8 mouse cellular contexts compared by ENCODE assay signal in the genomic region with DNA sequence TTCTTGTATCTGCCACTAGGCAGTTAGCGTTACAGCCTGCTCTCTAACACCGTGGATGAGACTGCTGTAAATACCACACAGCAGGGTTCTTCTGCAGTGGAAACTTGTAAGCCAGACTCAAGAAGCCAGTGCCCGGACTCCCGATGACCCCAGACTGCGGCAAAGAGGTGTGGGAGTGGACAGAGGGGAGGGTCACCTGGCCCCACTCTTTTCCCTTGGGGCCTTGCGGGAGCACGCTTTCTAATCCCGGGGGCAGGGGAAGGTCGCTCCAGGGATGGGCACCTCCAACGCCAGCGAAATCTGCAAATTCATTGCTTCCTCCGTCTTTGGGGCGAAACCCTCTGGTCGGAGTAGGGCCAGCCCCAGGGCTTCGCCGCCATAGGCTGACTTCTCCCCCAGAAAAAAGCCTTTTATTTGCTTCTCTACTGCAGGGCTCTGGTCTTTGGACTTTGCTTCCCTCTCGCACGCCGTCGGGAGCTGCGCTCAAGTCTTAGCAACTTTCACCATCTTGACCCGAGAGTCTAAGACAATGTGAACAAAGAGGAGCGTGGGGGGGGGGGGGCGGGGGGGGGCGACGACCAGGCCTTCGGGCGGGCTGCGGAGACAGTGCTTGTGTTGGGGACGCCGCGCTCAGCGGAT. TPM values are rescaled to one million over a fixed set of nuclear protein-coding genes. Genes with fewer than 3 reads are reported as not detected.
A peak's percentile ranks its signal among the peaks of the same experiment; 100 is the strongest.
DNase-seq lines count a peak whose midpoint lies in the region; ATAC-seq and TF ChIP-seq lines count a peak whose summit lies in the region.

A gene (plus strand): TSS at position 67 of the 639 bp plus-strand sequence.

- peak in 1 of 2 experiments; percentile 19 for DNase-seq in layer of hippocampus, adult 18-20 months (ENCODE audit: low spot score in 2 of 2)
- DNase-seq in layer of hippocampus, adult 9-10 months (ENCODE audit: low spot score) = no peak
- peak; percentile 79 for DNase-seq in adrenal gland, adult 2 months
- peak in 1 of 2 experiments; percentile 13 for DNase-seq in left cerebral cortex, postnatal 25 days (ENCODE audit: low spot score in 2 of 2)
- DNase-seq in midbrain, postnatal 0 days (ENCODE audit: low spot score) = peak; percentile 59

- no peaks in the 10 kb centered on the region for H3K36me3 ChIP-seq in embryonic facial prominence, embryonic 15.5 days
- H3K36me3 ChIP-seq in hindbrain, embryonic 13.5 days = no peaks in the 10 kb centered on the region
- H3K36me3 ChIP-seq in midbrain, postnatal 0 days (ENCODE audit: insufficient read depth, low read length) = no peaks in the 10 kb centered on the region

- H3K9ac ChIP-seq in embryonic facial prominence, embryonic 15.5 days = peak within 1 kb of the TSS; percentile 40
- H3K9ac ChIP-seq in hindbrain, embryonic 13.5 days = peak within 1 kb of the TSS; percentile 75
- peak within 1 kb of the TSS; percentile 48 for H3K9ac ChIP-seq in midbrain, postnatal 0 days (replicated peaks; ENCODE audit: low read length, poor library complexity, severe bottlenecking)

- H3K4me1 ChIP-seq in embryonic facial prominence, embryonic 15.5 days = peaks cover 50% of the 10 kb centered on the region
- peaks cover 47% of the 10 kb centered on the region for H3K4me1 ChIP-seq in hindbrain, embryonic 13.5 days (replicated peaks)
- peaks cover 10% of the 10 kb centered on the region; the same call in 1 of the 2 replicates for H3K4me1 ChIP-seq in midbrain, postnatal 0 days (ENCODE audit: insufficient read depth, low read length)

- no peaks in the 10 kb centered on the region for H3K9me3 ChIP-seq in embryonic facial prominence, embryonic 15.5 days (replicated peaks)
- no peaks in the 10 kb centered on the region for H3K9me3 ChIP-seq in hindbrain, embryonic 13.5 days
- no peaks in the 10 kb centered on the region for H3K9me3 ChIP-seq in midbrain, postnatal 0 days (ENCODE audit: low read length)

- no peak for TF ChIP-seq CTCF in midbrain, postnatal 0 days (IDR thresholded peaks at IDR 0.05)

- ATAC-seq in embryonic facial prominence, embryonic 15.5 days (ENCODE audit: insufficient number of reproducible peaks, low FRiP score, low TSS enrichment, low read depth) = 0 out of 2 replicates have a peak, but pooled peaks have one; percentile 1
- ATAC-seq in hindbrain, embryonic 13.5 days (ENCODE audit: low FRiP score) = no peak
- no peak for ATAC-seq in midbrain, postnatal 0 days (ENCODE audit: low FRiP score)
- ATAC-seq in monocyte, adult 5-6 weeks (replicated peaks; ENCODE audit: insufficient number of reproducible peaks, low FRiP score, low TSS enrichment, poor library complexity, severe bottlenecking) = no peak

- H3K4me2 ChIP-seq in embryonic facial prominence, embryonic 15.5 days (replicated peaks) = peak within 1 kb of the TSS; percentile 97
- peak within 1 kb of the TSS; percentile 83 for H3K4me2 ChIP-seq in hindbrain, embryonic 13.5 days
- peak within 1 kb of the TSS; percentile 98 for H3K4me2 ChIP-seq in midbrain, postnatal 0 days (ENCODE audit: low read depth, low read length, poor library complexity, severe bottlenecking)

- no peak within 1 kb of the TSS for H3K27ac ChIP-seq in embryonic facial prominence, embryonic 15.5 days (replicated peaks)
- peak within 1 kb of the TSS; percentile 56; the same call in 1 of the 2 replicates for H3K27ac ChIP-seq in hindbrain, embryonic 13.5 days
- H3K27ac ChIP-seq in midbrain, postnatal 0 days (ENCODE audit: low read depth, low read length) = no peak within 1 kb of the TSS

- intact Hi-C loops in left cerebral cortex, postnatal 25 days (cut with DNase I) = loop anchor here (2.0 to 5.0 kb wide), 3 partner anchors 36 to 132 kb away; a partner anchor contains a TSS

- H3K27me3 ChIP-seq in embryonic facial prominence, embryonic 15.5 days = peaks cover 58% of the 10 kb centered on the region
- H3K27me3 ChIP-seq in hindbrain, embryonic 13.5 days = peaks cover 43% of the 10 kb centered on the region
- H3K27me3 ChIP-seq in midbrain, postnatal 0 days (ENCODE audit: insufficient read depth, low read length) = peaks cover 5% of the 10 kb centered on the region; the same call in 1 of the 2 replicates

- WGBS in embryonic facial prominence, embryonic 15.5 days = under 1% methylated on average over 33 of the region's 33 CpGs
- 2% methylated on average over 29 of the region's 33 CpGs for WGBS in hindbrain, embryonic 13.5 days
- WGBS in midbrain, postnatal 0 days = 2% methylated on average over 30 of the region's 33 CpGs

- H3K4me3 ChIP-seq in embryonic facial prominence, embryonic 15.5 days (replicated peaks) = peak within 1 kb of the TSS; percentile 59
- H3K4me3 ChIP-seq in hindbrain, embryonic 13.5 days = peak within 1 kb of the TSS; percentile 66
- peak within 1 kb of the TSS; percentile 60 for H3K4me3 ChIP-seq in midbrain, postnatal 0 days (ENCODE audit: low read depth, low read length)

RNA-seq across cellular contexts. Expression of the gene that starts here (rescaled TPM):
- 10 to 100 TPM; 17.2 to 18.4 TPM for total RNA-seq in layer of hippocampus, adult 18-20 months (2021)
- total RNA-seq in adrenal gland, adult 2 months (2021) = 10 to 100 TPM; 17.0 to 19.9 TPM
- 1.6 and 2.3 TPM in 2 replicates for polyA plus RNA-seq in adrenal gland, adult 2 months (2012; rRNA removed)
- polyA plus RNA-seq in embryonic facial prominence, embryonic 15.5 days (2015; fragmentation: Nextera tagmentation; extraction: Ambion mirVana) = 12.5 and 13.0 TPM in 2 replicates
- 15.6 and 16.4 TPM in 2 replicates for polyA plus RNA-seq in hindbrain, embryonic 13.5 days (2015; fragmentation: Nextera tagmentation; extraction: Ambion mirVana)
- 10 to 100 TPM; 25.8 to 26.1 TPM for total RNA-seq in left cerebral cortex, postnatal 25 days (2021)
- total RNA-seq in midbrain, postnatal 0 days (2014; rRNA removed) = 7.4 and 7.9 TPM in 2 replicates
- polyA plus RNA-seq in midbrain, postnatal 0 days (2015; fragmentation: Nextera tagmentation; extraction: Ambion mirVana) = 17.7 and 17.8 TPM in 2 replicates
- total RNA-seq in monocyte, adult 5-6 weeks (2017) = not detected in 3 replicates
